Mouse (Mus musculus) embryonic facial prominence, embryonic 14.5 days (tissue): Measurements from ENCODE around the gene Snd1. TPM values are rescaled to one million over a fixed set of nuclear protein-coding genes. Genes with fewer than 3 reads are reported as not detected.

Source experiments
- ATAC-seq: fragments of 200-750 bp; cut with Nextera tagmentation; 2 replicates; pipeline ENCODE4 v1.8.0; 2017; ENCODE audit warnings: low read depth, moderate number of reproducible peaks, moderate TSS enrichment
- DNase-seq: peaks from one replicate; pipeline ENCODE4 v3.0.0-alpha.2; 2015; ENCODE audit warnings: low spot score
- H3K27ac ChIP-seq: fragments of 300-500 bp; sonication (generic); replicated peaks from 2 replicates; pipeline ENCODE4 v1.5.1; 2014; ENCODE audit warnings: low read depth, mild to moderate bottlenecking, low read length, moderate library complexity
- H3K27me3 ChIP-seq: fragments of 300-500 bp; sonication (generic); replicated peaks from 2 replicates; pipeline ENCODE4 v1.6.1; 2014; ENCODE audit warnings: low read length; ENCODE audit not compliant: control insufficient read depth, insufficient read depth
- H3K36me3 ChIP-seq: fragments of 300-500 bp; sonication (generic); 2 replicates; pipeline ENCODE4 v1.6.1; 2014; ENCODE audit warnings: low read length, mixed read lengths; ENCODE audit not compliant: control insufficient read depth, insufficient read depth
- H3K4me1 ChIP-seq: fragments of 300-500 bp; sonication (generic); 2 replicates; pipeline ENCODE4 v1.6.1; 2014; ENCODE audit warnings: antibody characterized with exemption, low read length; ENCODE audit not compliant: control insufficient read depth, insufficient read depth
- H3K4me2 ChIP-seq: fragments of 300-500 bp; sonication (generic); 2 replicates; pipeline ENCODE4 v1.6.1; 2014; ENCODE audit warnings: low read depth, mild to moderate bottlenecking, low read length, moderate library complexity, mixed read lengths
- H3K4me3 ChIP-seq: fragments of 300-500 bp; sonication (generic); 2 replicates; pipeline ENCODE4 v1.5.1; 2014; ENCODE audit warnings: low read depth, mild to moderate bottlenecking, low read length
- H3K9ac ChIP-seq: fragments of 300-500 bp; sonication (generic); 2 replicates; pipeline ENCODE4 v1.6.1; 2014; ENCODE audit warnings: low read depth, mild to moderate bottlenecking, low read length, moderate library complexity, mixed read lengths
- H3K9me3 ChIP-seq: fragments of 300-500 bp; sonication (generic); 2 replicates; pipeline ENCODE4 v1.6.1; 2016; ENCODE audit warnings: low read length; ENCODE audit not compliant: control insufficient read depth
- WGBS: fragments of 180-500 bp; shearing (Covaris S2); extraction: QIAGEN DNeasy Blood & Tissue Kit; methylation state at CpG from one replicate; pipeline ENCODE4 v1.1.7; 2014; 5-methylcytosine and 5-hydroxymethylcytosine counted together
- polyA plus RNA-seq: library from polyadenylated mRNA; unstranded; fragments of >200 nt; fragmentation: Nextera tagmentation; extraction: Ambion mirVana; gene quantifications from 2 replicates; pipeline ENCODE4 v1.2.1, GENCODE M21; 2014

Gene Snd1
- polyA plus RNA-seq, 1 experiment from 2014 or later = 111 TPM

DNA sequence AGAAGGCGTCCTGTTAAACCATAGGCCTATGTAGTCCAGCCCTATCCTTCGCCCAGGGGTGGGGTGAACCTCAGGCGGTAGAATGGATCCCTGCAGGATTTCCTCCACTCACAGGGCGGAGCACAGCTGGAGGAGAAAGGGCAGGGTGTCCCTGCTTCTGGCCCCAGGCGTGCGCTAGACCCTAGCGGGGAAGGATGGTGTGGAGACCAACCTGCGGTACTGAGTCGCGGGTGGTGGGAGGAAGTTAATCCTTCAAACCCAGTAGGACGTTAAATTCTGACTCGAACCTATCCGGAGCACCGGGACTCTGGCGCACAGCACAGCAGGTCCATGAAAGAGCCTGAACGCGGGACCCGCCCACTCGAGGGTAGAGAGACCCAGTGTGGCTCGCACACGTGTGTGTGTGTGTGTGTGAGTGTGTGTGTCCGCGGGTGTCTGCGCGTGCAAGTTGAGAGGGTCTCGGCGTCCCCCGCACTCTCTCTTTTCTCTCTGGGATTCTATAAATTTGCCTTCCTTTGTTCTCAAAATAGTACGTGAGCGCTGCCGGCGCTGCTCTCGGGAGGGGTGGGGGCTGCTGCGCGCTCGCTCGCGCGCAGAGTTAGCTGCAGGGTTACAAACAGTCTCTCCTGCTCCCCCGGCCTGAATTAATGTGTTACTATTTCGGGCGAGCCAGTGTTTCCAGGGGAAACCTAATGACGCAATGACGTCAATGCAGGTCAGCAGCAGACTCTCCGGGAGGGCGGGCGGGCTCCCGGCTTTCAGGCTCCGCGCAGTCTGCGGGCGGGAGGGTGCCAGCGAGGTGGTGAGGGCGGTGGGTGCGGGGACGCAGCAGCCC is 506.0 kb downstream of the Snd1 start:
- Histone ChIP-seq H3K9ac (peak overlapping the region; percentile 38), H3K4me1 (peaks cover 3% of the 10 kb centered on the region; the same call in 1 of the 2 replicates)

DNA sequence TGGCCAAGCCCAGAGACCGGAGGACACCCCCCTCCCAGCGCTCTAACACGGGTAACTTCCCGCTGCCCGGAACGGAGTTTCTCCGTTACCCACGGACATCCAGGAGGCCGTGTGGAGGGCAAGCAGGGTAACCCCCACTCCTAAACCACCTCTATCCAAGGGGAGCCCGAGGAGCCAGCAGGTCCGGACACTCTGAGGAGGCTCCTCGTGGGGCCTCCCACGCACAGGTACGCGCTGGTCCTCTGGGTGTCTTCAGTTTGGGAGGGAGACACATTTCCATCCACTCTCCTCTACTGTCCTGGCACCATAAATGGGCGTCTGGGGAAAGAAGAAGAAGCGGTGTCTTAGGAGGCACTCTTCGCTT is 506.6 kb downstream of the Snd1 start:
- 0 out of 2 replicates have a peak, but pooled peaks have one; percentile 1 for ATAC-seq
- peaks cover 50% of the 10 kb centered on the region for H3K27me3 ChIP-seq
- peak overlapping the region; percentile 43 for H3K4me3 ChIP-seq
- H3K36me3 ChIP-seq = no peaks in the 10 kb centered on the region
- H3K4me1 ChIP-seq = peaks cover 3% of the 10 kb centered on the region; the same call in 1 of the 2 replicates
- H3K9ac ChIP-seq = peak overlapping the region; percentile 38; the same call in 1 of the 2 replicates
- peak overlapping the region; percentile 87 for H3K4me2 ChIP-seq
- 5% methylated on average over 17 of the region's 18 CpGs for WGBS
- H3K9me3 ChIP-seq = 0 out of 2 replicates have a peak, but pooled peaks cover 4% of the 10 kb centered on the region
- no peak for DNase-seq
- no peak overlapping the region for H3K27ac ChIP-seq

More for the DNA sequence above, 506.0 kb downstream of the Snd1 start:
- Histone ChIP-seq H3K9me3 (0 out of 2 replicates have a peak, but pooled peaks cover 4% of the 10 kb centered on the region), H3K36me3 (no peaks in the 10 kb centered on the region), H3K27ac (no peak overlapping the region), H3K4me3 (peak overlapping the region; percentile 43), H3K27me3 (peaks cover 50% of the 10 kb centered on the region), H3K4me2 (peak overlapping the region; percentile 87)
- peak; percentile 85 for ATAC-seq
- under 1% methylated on average over 50 of the region's 56 CpGs for WGBS
- peak; percentile 78 for DNase-seq

DNA sequence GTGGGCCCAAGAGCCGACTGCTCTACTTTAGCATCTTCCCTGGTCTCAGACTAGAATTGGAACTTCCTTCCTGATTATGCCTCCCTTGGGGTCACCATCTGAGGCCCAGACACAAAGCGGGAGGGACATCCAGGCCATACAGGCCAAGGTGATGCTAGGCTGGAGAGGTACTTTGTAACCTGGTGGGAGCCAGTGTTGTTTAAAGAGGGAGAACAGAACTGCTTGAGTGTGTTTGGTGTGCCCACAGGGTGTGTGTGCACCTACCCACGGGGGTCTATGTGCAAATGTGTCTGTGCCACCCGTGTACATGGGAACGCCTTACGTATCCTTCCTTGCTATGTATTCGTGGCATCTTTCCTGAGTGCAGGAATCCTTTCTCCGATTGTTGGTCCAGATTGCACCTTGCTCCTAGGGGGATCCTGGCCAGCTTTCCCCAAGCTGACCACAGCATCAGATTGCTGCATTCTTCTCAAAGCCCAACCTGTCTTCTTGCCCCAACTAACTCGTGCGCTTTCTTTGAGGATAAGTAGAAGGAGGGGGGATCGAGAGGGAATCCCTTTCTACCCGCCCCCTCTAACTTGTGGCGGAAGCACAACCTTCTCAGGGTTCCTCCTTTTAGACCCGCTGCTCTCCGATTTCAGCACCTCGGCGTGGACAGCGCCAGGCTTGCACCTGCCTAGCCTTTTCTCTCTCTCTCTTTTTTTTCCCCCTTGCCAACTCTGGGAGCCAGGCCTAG is 507.2 kb downstream of the Snd1 start:
- WGBS = 10% methylated on average over 18 of the region's 18 CpGs
- DNase-seq (peak; percentile 77), ATAC-seq (no peak)
- H3K27me3 ChIP-seq = peaks cover 50% of the 10 kb centered on the region
- H3K9me3 ChIP-seq = 0 out of 2 replicates have a peak, but pooled peaks cover 4% of the 10 kb centered on the region
- H3K9ac ChIP-seq = no peak overlapping the region
- H3K27ac ChIP-seq = no peak overlapping the region
- no peaks in the 10 kb centered on the region for H3K36me3 ChIP-seq
- peak overlapping the region; percentile 87 for H3K4me2 ChIP-seq
- H3K4me3 ChIP-seq = peak overlapping the region; percentile 43; the same call in 1 of the 2 replicates
- H3K4me1 ChIP-seq = peaks cover 3% of the 10 kb centered on the region; the same call in 1 of the 2 replicates

DNA sequence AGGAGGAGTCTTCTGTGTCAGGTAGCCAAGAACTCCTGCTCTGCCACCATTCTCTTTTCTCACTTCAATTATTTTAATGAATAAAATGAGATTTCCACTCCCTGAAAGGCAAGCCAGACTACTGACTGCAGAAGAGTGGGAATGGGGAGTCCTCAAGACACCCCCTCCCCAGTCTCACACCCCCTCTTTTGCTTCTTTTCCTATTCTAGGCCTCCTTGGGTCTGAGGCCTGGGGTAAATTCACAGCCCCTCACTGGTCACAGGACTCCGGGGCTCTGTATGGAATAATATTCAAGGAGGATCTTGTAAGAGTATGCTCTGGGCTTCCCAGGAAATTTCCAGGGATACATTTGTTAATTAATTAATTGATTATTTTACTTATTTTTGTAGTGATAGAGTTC is 507.9 kb downstream of the Snd1 start:
- no peak overlapping the region for H3K4me3 ChIP-seq
- no peak overlapping the region for H3K9ac ChIP-seq
- 0 out of 2 replicates have a peak, but pooled peaks cover 4% of the 10 kb centered on the region for H3K9me3 ChIP-seq
- DNase-seq (no peak), ATAC-seq (no peak)
- no peak overlapping the region for H3K4me2 ChIP-seq
- no peak overlapping the region for H3K27ac ChIP-seq
- no peaks in the 10 kb centered on the region for H3K36me3 ChIP-seq
- H3K4me1 ChIP-seq = peaks cover 3% of the 10 kb centered on the region; the same call in 1 of the 2 replicates
- peaks cover 50% of the 10 kb centered on the region for H3K27me3 ChIP-seq
- WGBS = 74% methylated on average over 1 of the region's 1 CpGs

Other genes with a start within 250 kb of the Snd1 start
- gene Zfp800, start 77.1 kb upstream of the Snd1 start, polyA plus RNA-seq = 17.7 and 19.9 TPM in 2 replicates
- gene Arf5, start 51.6 kb upstream of the Snd1 start, polyA plus RNA-seq = 353 and 373 TPM in 2 replicates
- gene Fscn3, start 47.4 kb upstream of the Snd1 start, polyA plus RNA-seq = not detected in 2 replicates
- 6.8 and 8.4 TPM in 2 replicates for gene Gcc1, start 46.7 kb upstream of the Snd1 start, polyA plus RNA-seq
- gene Pax4, start 25.8 kb upstream of the Snd1 start, polyA plus RNA-seq = not detected in 2 replicates